Mouse (Mus musculus) left cerebral cortex, postnatal 10 days (tissue): ENCODE data around the gene Arxes2. TPM values are rescaled to one million over a fixed set of nuclear protein-coding genes. Genes with fewer than 3 reads are reported as not detected.
"Not testable (repeated sequence)": the region's sequence is repeated elsewhere in the genome, so short reads cannot be mapped to it uniquely, and the experiment has no call there.

Experiments used
- DNase-seq, 2 experiments: peaks; one replicate each; pipeline ENCODE4 v3.0.0; 2021 to 2022; ENCODE audit warnings: low spot score in 2 of 2, mixed read lengths in 1 of 2; ENCODE audit errors: extremely low spot score in 1 of 2
- intact Hi-C: fragments of 180-260 bp; cut with DNase I; formaldehyde crosslinking; loops from one replicate; pipeline ENCODE4 v1.15.1; 2025
- total RNA-seq, 2 experiments: library from RNA; stranded (reverse); gene quantifications; 2 replicates each; pipeline ENCODE4 v1.2.3; 2021

Gene Arxes2
- total RNA-seq: 100 to 1,000 TPM; 106 to 108 TPM

DNA sequence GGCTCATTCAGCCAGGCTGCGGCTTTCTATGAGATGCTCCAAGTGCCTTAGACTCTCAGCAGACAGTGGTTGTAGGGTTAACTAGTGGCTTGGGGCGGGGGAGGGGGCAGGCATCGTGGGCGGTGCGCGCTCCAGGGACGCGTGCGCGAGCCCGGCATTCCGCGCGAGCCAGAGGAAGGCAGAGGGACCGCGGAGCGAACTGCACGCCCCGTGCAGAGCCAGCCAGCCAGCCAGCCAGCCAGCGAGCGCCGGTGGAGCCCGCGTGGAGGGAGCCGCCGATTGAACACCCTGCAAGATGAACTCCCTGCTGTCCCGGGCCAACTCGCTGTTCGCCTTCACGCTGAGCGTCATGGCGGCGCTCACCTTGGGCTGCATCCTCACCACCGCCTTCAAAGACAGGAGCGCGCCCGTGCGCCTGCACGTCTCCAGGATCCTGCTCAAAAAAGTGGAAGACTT lies at the start of gene Arxes2:
TSS of gene Arxes2 (plus strand) at position 161 of the 456 bp plus-strand sequence.
- intact Hi-C loops: not testable (repeated sequence)
- peak in 1 of 2 experiments; percentile 31 for DNase-seq

DNA sequence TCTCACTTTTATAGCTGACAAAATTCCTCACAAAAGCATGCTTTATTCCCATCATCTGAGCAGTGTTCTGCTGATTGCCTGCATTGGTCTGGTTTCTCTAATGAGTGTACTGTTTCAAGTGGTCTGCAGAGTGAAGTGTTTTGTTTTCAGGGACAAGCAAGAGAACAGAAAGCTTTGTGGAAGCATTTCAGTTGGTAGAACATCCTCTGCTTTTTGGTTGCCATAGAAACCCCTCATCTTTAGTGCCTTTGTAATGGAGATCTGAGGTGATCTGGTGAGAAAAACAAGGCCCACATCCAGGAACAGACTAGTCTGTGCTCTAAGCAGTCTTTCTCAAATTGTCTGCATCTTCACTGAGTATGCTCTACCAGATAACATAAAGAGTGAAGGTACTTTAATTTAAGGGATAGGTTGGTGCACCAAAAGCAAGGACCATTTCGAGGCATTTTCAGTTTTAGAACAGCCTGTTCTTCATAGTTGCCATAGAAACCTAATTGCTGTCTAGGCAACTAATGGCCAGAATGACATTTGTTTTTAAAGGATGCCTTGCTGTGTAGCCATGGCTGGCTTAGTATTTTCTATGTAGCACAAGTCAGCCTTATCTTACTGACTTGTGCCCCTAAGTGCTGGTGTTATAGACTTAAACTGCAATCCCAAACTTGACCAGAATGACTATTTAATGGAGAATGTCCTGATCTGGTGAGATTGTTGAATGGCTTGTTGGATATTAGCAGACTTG lies 44.8 kb upstream of the Arxes2 start:
- peak in 1 of 2 experiments; percentile 18 for DNase-seq
- intact Hi-C loops: no loop called here

DNA sequence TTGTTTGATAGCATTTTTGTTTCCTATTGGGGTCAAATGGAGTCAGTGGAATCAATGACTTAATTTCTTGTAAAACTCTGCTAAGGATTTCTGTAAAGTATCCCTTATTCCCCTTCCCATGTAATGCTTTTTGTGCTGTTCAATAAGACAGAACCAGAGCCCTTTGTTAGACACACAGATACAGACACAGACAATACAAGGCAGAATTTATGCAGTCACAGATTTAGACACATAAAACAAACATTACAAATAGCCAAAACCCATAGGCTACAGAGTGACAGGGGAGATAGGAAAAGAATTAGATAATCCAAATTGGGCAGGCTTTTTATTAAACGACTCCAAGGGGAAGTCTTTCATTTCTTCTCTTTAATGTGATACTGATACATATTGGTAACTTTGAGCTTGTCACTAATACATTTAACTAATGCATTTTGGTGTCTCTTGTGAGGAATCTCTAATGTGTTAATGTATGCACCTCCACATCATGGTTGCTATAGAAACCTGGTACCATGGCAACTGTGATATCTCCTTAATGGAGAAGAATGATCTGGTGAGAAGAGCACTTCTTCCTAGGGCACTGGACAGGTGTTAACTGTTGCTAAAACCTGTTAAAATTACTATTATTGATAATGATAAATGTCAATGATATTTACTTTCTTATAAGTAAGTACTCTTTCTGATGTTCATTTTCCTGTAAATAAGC lies 36.5 kb upstream of the Arxes2 start:
- DNase-seq: no peak
- intact Hi-C loops: no loop called here

- DNase-seq: no peak
- intact Hi-C loops: no loop called here
These were observed 35.9 kb upstream of the Arxes2 start for GRCm38 (mm10) chrX:135957691-135958081.

GRCm38 (mm10) chrX:135958589-135959225 lies 34.9 kb upstream of the Arxes2 start:
- no peak for DNase-seq
- intact Hi-C loops: no loop called here

DNA sequence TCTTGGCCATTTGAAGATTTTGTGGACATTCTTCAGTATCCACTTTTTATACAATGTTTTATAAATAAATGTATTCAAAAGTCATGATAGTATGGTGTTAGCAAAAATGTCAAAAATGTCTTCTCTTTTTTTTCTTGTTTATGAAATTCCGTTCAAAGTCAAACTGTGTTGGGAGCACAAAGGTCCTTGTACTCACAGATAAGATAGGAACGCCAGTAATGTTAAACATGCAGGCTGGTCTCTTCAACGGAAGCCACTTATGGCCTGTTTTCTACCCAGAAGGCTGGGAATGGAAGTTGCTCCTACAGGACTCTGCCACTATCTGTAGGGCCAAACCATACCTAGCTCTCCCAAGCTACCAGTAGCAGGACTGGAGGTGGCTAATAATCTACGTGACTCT lies 34.1 kb upstream of the Arxes2 start:
- intact Hi-C loops: no loop called here
- no peak for DNase-seq

- intact Hi-C loops: loop anchor here (10.0 kb wide), 1 partner anchor 158 kb away; no protein-coding TSS in a partner anchor
- DNase-seq: no peak
These were observed 31.3 kb upstream of the Arxes2 start for GRCm38 (mm10) chrX:135962342-135962741.

DNA sequence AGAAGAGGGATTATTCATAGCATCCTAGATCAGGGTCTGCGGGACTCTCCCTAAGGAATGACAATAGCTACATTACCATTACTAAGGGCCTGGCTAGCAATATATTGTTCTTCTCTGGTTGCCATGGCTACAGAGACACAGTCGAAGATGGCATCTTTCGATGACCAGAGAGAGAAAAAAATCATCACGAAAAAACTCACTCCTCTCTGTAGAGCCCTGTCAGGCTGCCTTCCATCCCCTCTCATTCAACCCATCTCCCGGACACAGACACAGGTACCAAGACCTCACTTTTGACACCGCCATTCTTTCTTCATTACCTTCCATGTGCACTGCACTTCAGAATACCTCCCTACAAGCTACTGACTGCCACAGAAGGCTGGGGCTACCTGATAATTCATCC lies 30.5 kb upstream of the Arxes2 start:
- DNase-seq: no peak
- intact Hi-C loops: loop anchor here (10.0 kb wide), 1 partner anchor 158 kb away; no protein-coding TSS in a partner anchor

DNA sequence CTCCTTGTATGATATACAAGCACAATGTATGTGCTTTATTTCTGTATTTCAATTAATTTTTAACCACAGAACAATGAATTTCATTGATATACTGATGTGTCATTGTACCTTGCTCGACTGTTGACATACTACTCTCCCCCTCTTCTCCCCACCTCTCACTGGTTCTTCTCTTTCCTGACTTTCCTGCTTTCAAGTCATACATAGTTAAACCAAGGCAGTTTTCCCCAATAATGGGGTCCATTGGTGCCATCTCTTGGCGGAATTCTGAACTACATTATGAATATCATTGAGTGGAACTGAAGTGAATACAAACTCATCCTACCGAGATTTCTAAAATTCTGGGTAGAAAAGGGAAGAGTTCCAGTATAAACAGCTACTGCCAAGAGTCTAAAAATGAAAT lies 30.0 kb upstream of the Arxes2 start:
- DNase-seq: peak in 1 of 2 experiments; percentile 78
- intact Hi-C loops: loop anchor here (10.0 kb wide), 1 partner anchor 159 kb away; no protein-coding TSS in a partner anchor

DNA sequence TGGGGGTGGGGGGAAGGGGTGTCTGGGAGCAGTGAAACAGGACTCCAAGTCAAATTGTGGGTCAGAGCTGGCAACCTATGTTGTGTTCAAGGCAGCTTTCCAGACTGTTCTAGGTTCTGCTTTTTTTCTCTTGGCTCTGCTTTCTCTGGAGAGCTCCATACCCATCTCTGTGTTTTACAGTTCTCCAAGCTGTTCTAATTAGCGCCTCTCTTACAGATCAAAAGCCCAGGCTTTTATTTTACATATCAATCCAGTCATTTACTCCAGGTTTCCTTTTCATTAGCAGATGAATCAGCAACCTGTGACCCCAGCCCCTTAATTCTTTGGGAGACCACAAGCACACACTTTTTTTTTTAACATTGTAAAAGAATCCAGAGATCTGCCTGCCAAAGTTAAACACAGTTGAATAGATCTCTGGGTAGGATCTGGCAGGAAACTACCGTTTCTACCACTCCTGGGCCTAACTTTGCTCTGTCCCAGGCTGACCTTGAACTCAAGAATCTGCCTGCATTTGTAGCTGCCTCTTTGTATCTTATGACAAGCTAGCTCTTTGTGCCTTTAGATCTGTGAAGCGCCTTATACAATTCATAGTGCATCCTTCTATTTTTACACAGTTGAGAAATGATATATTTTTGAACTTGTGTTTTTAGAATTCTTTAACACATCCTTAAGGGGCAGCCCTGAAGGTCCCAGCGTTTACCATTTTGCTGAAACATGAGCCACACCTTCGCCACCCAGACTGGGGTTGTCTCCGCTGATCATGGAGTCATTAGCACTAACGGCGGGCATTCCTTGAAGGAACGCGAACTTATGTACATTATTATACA lies 19.8 kb upstream of the Arxes2 start:
- no peak for DNase-seq
- intact Hi-C loops: no loop called here

DNA sequence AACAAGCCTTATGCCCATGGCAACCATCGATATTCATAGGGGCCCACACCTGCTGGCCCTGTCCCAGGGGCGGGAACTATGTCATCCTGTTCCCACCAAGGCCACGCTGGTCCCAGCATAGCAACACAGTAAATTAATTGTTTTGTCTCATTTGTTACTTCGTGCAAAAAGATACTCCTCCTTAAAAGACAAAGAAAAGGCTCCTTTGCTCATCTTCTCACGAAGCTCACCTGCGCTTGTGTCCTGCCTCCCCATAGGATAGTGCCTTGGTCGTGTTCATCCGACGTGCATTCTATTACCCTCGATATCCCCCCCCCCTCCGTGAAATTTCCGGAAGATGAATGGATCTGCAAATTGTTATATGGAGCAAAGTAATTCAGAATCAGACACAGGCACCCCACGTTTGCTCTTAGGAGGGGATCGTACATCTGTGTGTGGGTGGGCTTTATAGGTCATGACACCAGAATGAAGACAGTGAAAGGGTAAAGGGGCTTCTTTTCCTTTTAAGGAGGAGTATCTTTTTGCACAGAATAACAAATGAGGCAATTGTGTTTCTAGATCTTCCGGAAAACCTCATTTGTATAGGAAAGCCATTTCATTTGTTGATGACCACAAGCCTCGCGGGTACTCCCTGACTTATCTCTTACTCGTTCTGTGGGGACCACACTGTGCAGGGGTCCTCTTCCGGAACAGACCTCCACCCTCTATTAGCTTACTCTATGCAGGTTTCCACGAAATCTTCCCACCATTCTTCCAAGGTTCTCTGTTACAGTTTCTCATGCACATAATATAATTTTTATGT lies 19.0 kb upstream of the Arxes2 start:
- DNase-seq: no peak
- intact Hi-C loops: no loop called here

- intact Hi-C loops: no loop called here
- peak; percentile 55 to 79 for DNase-seq
These were observed 18.4 kb upstream of the Arxes2 start for GRCm38 (mm10) chrX:135975226-135975552.

GRCm38 (mm10) chrX:135984539-135985260 lies 8.9 kb upstream of the Arxes2 start:
- peak in 1 of 2 experiments; percentile 36 for DNase-seq
- intact Hi-C loops: no loop called here

- intact Hi-C loops: no loop called here
- no peak for DNase-seq
These were observed 7.4 kb upstream of the Arxes2 start for GRCm38 (mm10) chrX:135986267-135986666.

DNA sequence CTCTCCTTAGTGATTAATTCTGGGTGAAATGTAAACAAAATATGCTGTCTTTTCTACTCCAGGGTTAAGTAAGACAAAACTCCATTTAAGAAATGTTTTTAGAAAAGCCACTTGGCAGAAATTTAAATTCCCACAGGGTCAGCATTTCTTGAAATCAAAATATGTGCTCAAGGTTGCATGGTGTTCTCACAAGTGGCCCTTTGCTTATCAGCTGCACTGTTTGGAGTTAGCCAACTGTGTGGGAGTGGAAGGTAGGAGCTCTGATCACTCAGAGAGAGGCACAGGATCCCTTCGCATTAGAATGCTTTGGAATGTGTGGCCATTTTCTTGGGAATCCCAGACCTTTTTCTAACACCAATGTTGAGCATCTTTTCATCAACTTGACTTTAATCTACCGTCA lies 3.0 kb upstream of the Arxes2 start:
- no peak for DNase-seq
- intact Hi-C loops: no loop called here

DNA sequence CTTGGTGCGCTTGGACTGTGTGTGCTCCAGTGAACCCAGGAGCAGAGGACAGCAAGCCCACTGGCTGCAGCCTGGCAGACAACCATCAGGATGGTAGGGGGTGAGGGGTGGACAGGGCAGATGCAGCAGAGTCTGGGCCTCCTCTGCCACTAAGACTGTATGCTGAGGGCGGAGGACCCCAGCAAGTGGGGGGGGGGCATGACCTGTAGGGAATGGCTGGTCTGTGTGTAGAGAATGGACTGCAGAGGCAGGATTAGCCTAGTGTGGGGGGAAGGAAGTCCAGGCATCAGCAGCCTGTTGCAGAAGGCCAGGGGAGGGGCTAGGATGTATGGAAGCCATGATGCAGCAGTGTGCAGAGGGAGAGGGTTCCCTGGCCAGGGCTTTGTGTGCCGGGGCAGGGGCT lies 431 bp upstream of the Arxes2 start:
- DNase-seq, intact Hi-C loops: not testable (repeated sequence)

GRCm38 (mm10) chrX:136007199-136007843 lies 13.7 kb downstream of the Arxes2 start:
- intact Hi-C loops: no loop called here
- DNase-seq: no peak
